Mouse (Mus musculus) layer of hippocampus, postnatal 36 days (tissue): ENCODE measurements around the gene Serpina3j. TPM values are rescaled to one million over a fixed set of nuclear protein-coding genes. Genes with fewer than 3 reads are reported as not detected.

Source experiments
- total RNA-seq, 2 experiments: library from RNA; stranded (reverse); gene quantifications; 2 replicates each; pipeline ENCODE4 v1.2.3; 2021

Gene Serpina3j
- total RNA-seq, 2 experiments from 2014 or later, result not detected

Other genes starting within 250 kb of the Serpina3j start
- not detected for gene Serpina5, start 213.4 kb upstream of the Serpina3j start, total RNA-seq
- gene Serpina3a, start 201.8 kb upstream of the Serpina3j start, total RNA-seq, result not detected
- not detected for gene Serpina3b, start 186.6 kb upstream of the Serpina3j start, total RNA-seq
- under 1 TPM; 0.23 to 0.45 TPM for gene Serpina3c, start 160.7 kb upstream of the Serpina3j start, total RNA-seq
- gene Serpina3f, start 100.0 kb upstream of the Serpina3j start, total RNA-seq, result under 1 TPM in 1 of 2 experiments, not detected in 1; 0.78 TPM
- 1 to 10 TPM; 1.6 to 3.4 TPM for gene Serpina3g, start 78.3 kb upstream of the Serpina3j start, total RNA-seq
- gene Serpina3i, start 51.4 kb upstream of the Serpina3j start, total RNA-seq, result 1 to 10 TPM in 1 of 2 experiments, not detected in 1; 1.2 TPM
- not detected for gene Serpina3k, start 23.9 kb downstream of the Serpina3j start, total RNA-seq
- under 1 TPM; 0.30 to 0.47 TPM for gene Serpina3m, start 23.9 kb downstream of the Serpina3j start, total RNA-seq
- 10 to 100 TPM; 72.9 to 78.6 TPM for gene Serpina3n, start 92.2 kb downstream of the Serpina3j start, total RNA-seq
- gene Gsc, start 158.8 kb downstream of the Serpina3j start, total RNA-seq, result not detected